Mouse (Mus musculus): ENCODE results near the gene Edc4. TPM values are rescaled to one million over a fixed set of nuclear protein-coding genes. Genes with fewer than 3 reads are reported as not detected.
"Not testable (repeated sequence)": the region's sequence is repeated elsewhere in the genome, so short reads cannot be mapped to it uniquely, and the experiment has no call there.

The Edc4 gene
- total RNA-seq (2021), result 10 to 100 TPM; 59.5 to 63.9 TPM
- long read RNA-seq, full-length matches to known transcripts, result 13 of 38 reads
- long read RNA-seq, partial matches to known transcripts, result 9 of 38 reads
- long read RNA-seq, other reads (novel, unspliced or antisense), result 16 of 38 reads

DNA sequence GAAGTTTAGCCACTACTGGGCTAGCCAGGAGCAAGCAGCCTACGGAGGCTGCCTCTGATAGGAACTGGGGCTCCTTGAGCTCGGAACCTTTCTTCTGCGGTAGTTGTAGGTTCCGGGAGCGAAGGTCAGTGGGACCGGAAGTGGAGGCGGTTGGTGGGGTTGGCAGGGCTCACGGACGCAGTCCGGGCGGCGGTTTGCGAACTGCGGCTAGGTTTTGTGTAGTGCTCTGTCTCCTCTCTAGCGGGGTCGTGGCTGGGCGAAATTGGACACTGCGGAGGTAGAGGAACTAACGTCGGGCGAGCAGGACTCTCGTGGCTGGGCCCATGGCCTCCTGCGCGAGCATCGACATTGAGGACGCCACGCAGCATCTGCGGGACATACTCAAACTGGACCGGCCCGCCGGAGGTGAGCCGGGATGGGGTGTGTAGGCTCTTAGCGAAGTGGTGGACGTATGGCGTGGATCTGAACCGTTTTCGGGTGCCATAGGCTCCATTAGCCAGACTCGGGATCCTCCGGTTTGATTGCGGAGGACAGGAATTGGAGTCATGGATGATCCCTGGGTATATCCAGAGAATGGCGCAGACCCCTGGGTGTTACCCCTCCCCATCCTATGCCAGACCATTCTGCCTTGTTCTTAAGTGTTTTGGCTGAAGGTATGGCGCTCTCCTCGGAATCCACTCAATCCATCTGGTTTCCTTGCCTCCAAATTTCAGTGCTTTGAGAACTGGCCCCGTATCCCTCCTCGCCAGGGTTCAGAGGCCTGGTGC lies at the start of gene Edc4:
Gene Edc4, plus strand, starts transcription at position 128 of the 767 bp plus-strand sequence.
- peak; percentile 93 to 94 for DNase-seq (ENCODE audit: low spot score in 2 of 2)

DNA sequence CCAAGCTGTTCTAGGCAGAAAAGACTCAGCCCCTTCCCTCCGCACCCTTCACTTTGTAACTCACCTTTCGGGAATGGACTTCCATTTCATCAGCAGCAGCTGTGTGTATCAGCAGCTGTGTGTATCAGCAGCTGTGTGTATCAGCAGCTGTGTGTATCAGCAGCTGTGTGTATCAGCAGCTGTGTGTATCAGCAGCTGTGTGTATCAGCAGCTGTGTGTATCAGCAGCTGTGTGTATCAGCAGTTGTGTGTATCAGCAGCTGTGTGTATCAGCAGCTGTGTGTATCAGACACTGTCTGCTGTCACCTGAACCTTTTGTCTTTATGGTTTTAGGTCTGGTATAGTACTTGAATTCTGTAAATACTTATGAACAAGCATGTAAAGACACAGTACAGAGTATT lies 46.9 kb upstream of the Edc4 start:
- not testable (repeated sequence) for DNase-seq (ENCODE audit: low spot score in 2 of 2)

DNA sequence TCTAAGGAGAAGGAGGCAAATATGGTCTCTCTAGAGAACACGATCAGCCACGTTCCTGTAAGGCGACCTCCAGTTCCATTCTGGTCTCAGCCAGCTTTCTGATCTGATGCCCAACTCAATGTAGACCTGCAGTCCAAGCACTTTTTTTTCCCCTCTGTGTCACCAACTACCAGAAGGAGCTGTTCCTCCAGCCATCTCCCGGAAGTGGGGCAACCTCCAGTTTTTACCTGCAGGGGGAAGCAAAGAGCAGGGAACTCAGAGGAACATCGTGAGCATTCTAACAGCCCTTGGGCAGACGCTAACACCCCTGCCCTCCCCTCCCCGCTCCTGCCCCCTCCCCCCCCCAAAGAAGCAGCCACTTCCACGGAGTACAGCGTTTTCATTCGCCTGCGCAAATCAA lies 45.4 kb upstream of the Edc4 start:
- peak; percentile 69 to 73 for DNase-seq (ENCODE audit: low spot score in 2 of 2)

DNA sequence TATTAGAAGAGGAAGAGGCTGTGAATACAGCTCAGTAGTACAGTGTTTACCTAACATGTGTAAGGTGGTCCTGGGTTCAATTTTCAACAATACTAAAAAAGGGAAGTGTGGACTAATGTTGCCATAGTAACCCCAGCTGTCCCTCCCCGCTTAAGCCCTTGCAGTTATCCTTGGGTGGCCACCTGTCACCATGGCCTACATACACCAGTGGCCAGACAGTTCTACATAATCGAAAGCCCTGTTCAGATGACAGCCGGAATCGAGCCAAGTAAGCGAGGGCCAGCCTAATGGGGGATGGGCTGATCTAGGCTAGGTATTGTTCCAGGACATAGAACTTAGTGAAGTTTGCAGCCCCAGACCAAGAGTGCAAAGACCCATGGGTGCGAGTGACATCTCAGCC lies 43.7 kb upstream of the Edc4 start:
- no peak for DNase-seq (ENCODE audit: low spot score in 2 of 2)

DNA sequence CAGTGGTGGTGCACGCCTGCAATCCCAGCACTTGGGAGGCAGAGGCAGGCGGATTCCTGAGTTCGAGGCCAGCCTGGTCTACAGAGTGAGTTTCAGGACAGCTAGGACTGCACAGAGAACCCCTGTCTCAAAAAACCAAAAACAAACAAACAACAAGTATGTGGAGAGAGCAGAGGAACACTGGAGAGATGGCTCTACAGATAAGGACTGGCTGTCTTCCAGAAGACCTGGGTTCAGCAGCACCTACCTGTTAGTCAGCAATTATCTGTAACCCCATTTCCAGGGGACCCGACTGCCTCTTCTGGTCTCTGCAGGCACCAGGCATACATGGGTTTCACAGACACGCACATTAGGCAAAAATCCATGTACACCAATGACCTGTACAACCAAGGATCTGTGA lies 41.5 kb upstream of the Edc4 start:
- DNase-seq (ENCODE audit: low spot score in 2 of 2), result no peak

DNA sequence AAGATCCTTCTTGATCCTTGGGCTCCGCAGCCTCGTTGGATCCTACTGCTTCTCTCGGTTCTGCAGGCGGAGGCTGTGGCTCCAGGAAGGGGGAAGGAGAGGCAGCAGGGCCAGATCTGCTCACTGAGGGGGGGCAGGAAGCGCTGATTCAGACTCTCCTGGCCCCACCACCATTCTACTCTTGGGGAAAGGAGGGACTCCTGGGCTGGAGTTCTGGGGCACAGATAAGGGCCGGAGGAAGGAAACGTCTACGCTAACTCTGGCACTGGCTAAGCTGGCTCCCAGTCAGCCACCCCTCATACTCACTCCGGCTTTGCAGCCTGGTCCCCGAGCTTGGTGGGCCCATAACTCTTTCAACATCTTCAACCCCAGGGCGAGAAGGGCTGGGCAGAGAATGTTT lies 34.0 kb upstream of the Edc4 start:
- no peak for DNase-seq (ENCODE audit: low spot score in 2 of 2)

- no peak for DNase-seq (ENCODE audit: low spot score in 2 of 2)
These were observed 30.7 kb upstream of the Edc4 start for GRCm38 (mm10) chr8:105850014-105850413.

GRCm38 (mm10) chr8:105850611-105851010 lies 30.1 kb upstream of the Edc4 start:
- no peak for DNase-seq (ENCODE audit: low spot score in 2 of 2)

- peak; percentile 86 to 92 for DNase-seq (ENCODE audit: low spot score in 2 of 2)
These were observed 29.0 kb upstream of the Edc4 start for GRCm38 (mm10) chr8:105851651-105852143.

GRCm38 (mm10) chr8:105852146-105852729 lies 28.4 kb upstream of the Edc4 start:
- DNase-seq (ENCODE audit: low spot score in 2 of 2), result peak in 1 of 2 experiments; percentile 16

GRCm38 (mm10) chr8:105853178-105853577 lies 27.5 kb upstream of the Edc4 start, which contains the start of gene Cenpt:
TSS of gene Cenpt (minus strand) at chr8:105853278.
- DNase-seq (ENCODE audit: low spot score in 2 of 2), result no peak

GRCm38 (mm10) chr8:105854303-105854702 lies 26.4 kb upstream of the Edc4 start:
- DNase-seq (ENCODE audit: low spot score in 2 of 2), result peak; percentile 13 to 25

- peak; percentile 91 to 93 for DNase-seq (ENCODE audit: low spot score in 2 of 2)
These were observed 25.9 kb upstream of the Edc4 start, which contains the start of gene Thap11 for GRCm38 (mm10) chr8:105854715-105855216. TSS of gene Thap11 (plus strand) at chr8:105855132.

- peak; percentile 60 to 68 for DNase-seq (ENCODE audit: low spot score in 2 of 2)
These were observed 25.2 kb upstream of the Edc4 start for GRCm38 (mm10) chr8:105855248-105856167.

DNA sequence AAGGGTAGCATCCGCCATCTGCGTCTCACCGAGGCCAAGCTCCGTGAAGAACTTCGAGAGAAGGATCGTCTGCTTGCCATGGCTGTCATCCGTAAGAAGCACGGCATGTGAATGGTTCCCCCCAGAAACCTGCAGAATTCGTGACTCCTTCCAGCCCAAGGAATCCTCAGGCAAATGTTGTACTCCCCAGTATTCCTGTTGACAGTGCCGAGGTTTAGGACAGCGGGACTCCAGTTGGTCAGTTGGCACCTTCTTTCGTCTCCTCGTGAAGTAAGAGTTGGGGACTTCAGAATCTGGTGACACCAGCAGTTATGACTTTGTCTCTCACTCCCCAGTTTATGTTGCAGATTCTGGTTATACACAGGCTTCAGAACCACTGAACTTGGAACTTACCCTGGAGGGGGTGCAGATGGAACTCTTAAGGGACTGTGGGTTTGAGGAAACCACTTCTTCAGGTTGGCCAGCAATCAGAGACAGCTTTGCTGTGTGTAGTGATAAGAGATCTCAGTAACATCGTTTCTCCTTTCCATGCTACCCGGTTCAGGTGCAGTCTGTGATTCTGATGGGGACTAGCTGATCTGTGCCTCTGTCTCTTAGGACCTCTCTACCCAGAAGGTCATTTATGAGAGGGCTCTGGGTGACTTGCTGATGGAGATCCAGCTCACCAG lies 24.4 kb upstream of the Edc4 start:
- DNase-seq (ENCODE audit: low spot score in 2 of 2), result no peak

- no peak for DNase-seq (ENCODE audit: low spot score in 2 of 2)
These were observed 22.2 kb upstream of the Edc4 start for GRCm38 (mm10) chr8:105858495-105858894.

GRCm38 (mm10) chr8:105859314-105859713 lies 21.4 kb upstream of the Edc4 start:
- no peak for DNase-seq (ENCODE audit: low spot score in 2 of 2)

- DNase-seq (ENCODE audit: low spot score in 2 of 2), result peak; percentile 87 to 90
These were observed 20.3 kb upstream of the Edc4 start, which contains the start of gene Nutf2 for GRCm38 (mm10) chr8:105860143-105860981. TSS of gene Nutf2 (plus strand) at chr8:105860580.

DNA sequence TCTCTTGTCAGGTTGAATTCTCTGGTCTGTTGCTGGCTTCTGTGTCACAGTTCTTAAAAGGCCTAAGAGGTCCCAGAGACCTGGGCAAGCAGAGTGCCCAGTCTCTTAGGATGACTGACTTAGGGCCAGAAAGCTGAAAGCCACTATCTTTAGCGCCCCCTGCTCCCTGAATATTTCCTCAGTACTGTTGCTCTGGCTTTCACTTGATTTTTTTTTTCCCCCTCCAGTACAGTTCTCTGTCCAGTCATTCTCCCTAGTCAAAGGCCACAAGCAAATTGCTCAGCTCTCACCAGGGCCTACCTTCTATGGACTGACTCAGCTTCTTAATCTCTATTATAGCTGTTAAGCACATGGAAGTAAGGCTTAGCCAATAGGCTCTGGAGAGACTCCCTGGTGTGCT lies 18.7 kb upstream of the Edc4 start:
- peak in 1 of 2 experiments; percentile 22 for DNase-seq (ENCODE audit: low spot score in 2 of 2)
